Mouse (Mus musculus): ENCODE measurements around the gene Plch2.

- TF ChIP-seq POLR2A (IDR thresholded peaks at IDR 0.05; ENCODE audit: borderline replicate concordance, insufficient read depth, low read length) (no peak), CTCF (IDR thresholded peaks at IDR 0.05; ENCODE audit: borderline replicate concordance, insufficient read depth, low read depth, low read length) (no peak)
Measured at GRCm38 (mm10) chr4:154935788-154936187, 120.8 kb downstream of the Plch2 start.
